Mouse (Mus musculus) liver, embryonic 14.5 days (tissue): ENCODE measurements at regions not wholly inside any gene's neighbourhood (a gene's known extent, or its start where the extent isn't known, plus 50 kb on each side); places are given as distances from the start of the nearest gene placed in this dataset.

Source experiments
- ATAC-seq: fragments of 200-750 bp; cut with Nextera tagmentation; 2 replicates; pipeline ENCODE4 v1.8.0; 2017; ENCODE audit warnings: moderate number of reproducible peaks, mild to moderate bottlenecking, moderate library complexity; ENCODE audit not compliant: insufficient read depth
- DNase-seq, 3 experiments: peaks; one replicate each; pipeline ENCODE4 v3.0.0-alpha.2; 2012 to 2013; ENCODE audit warnings: low read depth in 3 of 3, low spot score in 3 of 3
- H3K27ac ChIP-seq: fragments of 300-500 bp; sonication (generic); 2 replicates; pipeline ENCODE4 v1.5.1; 2014; ENCODE audit warnings: moderate library complexity, mild to moderate bottlenecking, control low read depth, inconsistent platforms
- H3K27me3 ChIP-seq: fragments of 300-500 bp; sonication (generic); 2 replicates; pipeline ENCODE4 v1.6.1; 2014; ENCODE audit warnings: mild to moderate bottlenecking, low read length, moderate library complexity; ENCODE audit not compliant: control insufficient read depth, insufficient read depth
- H3K36me3 ChIP-seq: fragments of 300-500 bp; sonication (generic); replicated peaks from 2 replicates; pipeline ENCODE4 v1.6.1; 2014; ENCODE audit warnings: low read depth; ENCODE audit not compliant: control insufficient read depth, insufficient read depth
- H3K4me1 ChIP-seq, 2 experiments: fragments of 200-500 bp in 1 of 2; fragments of 300-500 bp in 1 of 2; sonication (generic) in 1 of 2; replicated peaks; 2 replicates each; pipeline ENCODE4 v1.6.1; 2012 to 2014; ENCODE audit warnings: antibody characterized with exemption in 1 of 2, inconsistent platforms in 1 of 2, low read length in 1 of 2; ENCODE audit not compliant: control insufficient read depth in 2 of 2, insufficient read depth in 2 of 2
- H3K4me2 ChIP-seq: fragments of 300-500 bp; sonication (generic); 2 replicates; pipeline ENCODE4 v1.6.1; 2014; ENCODE audit warnings: low read depth, mild to moderate bottlenecking, control low read depth, moderate library complexity
- H3K4me3 ChIP-seq, 2 experiments: fragments of 200-500 bp in 1 of 2; fragments of 300-500 bp in 1 of 2; sonication (generic) in 1 of 2; 2 replicates each; pipeline ENCODE4 v1.5.1; 2012 to 2014; ENCODE audit warnings: low read depth in 2 of 2, low read length in 2 of 2, mild to moderate bottlenecking in 2 of 2, control low read depth in 1 of 2, inconsistent platforms in 1 of 2, moderate library complexity in 1 of 2; ENCODE audit not compliant: insufficient read depth in 1 of 2
- H3K9ac ChIP-seq: fragments of 300-500 bp; sonication (generic); replicated peaks from 2 replicates; pipeline ENCODE4 v1.6.1; 2014; ENCODE audit warnings: mild to moderate bottlenecking, control low read depth, moderate library complexity
- H3K9me3 ChIP-seq: fragments of 300-500 bp; sonication (generic); 2 replicates; pipeline ENCODE4 v1.6.1; 2016; ENCODE audit warnings: low read length, mixed read lengths; ENCODE audit not compliant: control insufficient read depth
- CTCF ChIP-seq: IDR thresholded peaks from 2 replicates; pipeline ENCODE4 v1.5.1; 2016; ENCODE audit warnings: antibody characterized with exemption, low read depth, control low read depth
- EP300 ChIP-seq: IDR thresholded peaks from 2 replicates; pipeline ENCODE4 v1.6.1; 2016; ENCODE audit warnings: antibody characterized with exemption, low read depth
- WGBS: fragments of 180-500 bp; shearing (Covaris S2); extraction: QIAGEN DNeasy Blood & Tissue Kit; methylation state at CpG from one replicate; pipeline ENCODE4 v1.1.7; 2014; ENCODE audit not compliant: insufficient replicate concordance; 5-methylcytosine and 5-hydroxymethylcytosine counted together

GRCm38 (mm10) chr13:111935721-111936080 lies 126.9 kb upstream of the Map3k1 start:
- Histone ChIP-seq H3K4me1 (peaks cover 63 to 69% of the 10 kb centered on the region in 2 experiments), H3K27me3 (no peaks in the 10 kb centered on the region), H3K27ac (peak overlapping the region; percentile 60), H3K36me3 (no peaks in the 10 kb centered on the region), H3K4me2 (no peak overlapping the region), H3K9me3 (no peaks in the 10 kb centered on the region), H3K9ac (0 out of 2 replicates have a peak overlapping the region, but pooled peaks have one; percentile 34), H3K4me3 (no peak overlapping the region)
- 14% methylated on average over 1 of the region's 1 CpGs for WGBS
- TF ChIP-seq CTCF: no peak
- TF ChIP-seq EP300: no peak
- DNase-seq (no peak), ATAC-seq (no peak)

- Histone ChIP-seq H3K9ac (peak overlapping the region; percentile 34; the same call in 1 of the 2 replicates), H3K4me2 (peak overlapping the region; percentile 29; the same call in 1 of the 2 replicates), H3K4me1 (peaks cover 67 to 68% of the 10 kb centered on the region in 2 experiments), H3K27ac (peak overlapping the region; percentile 60), H3K9me3 (no peaks in the 10 kb centered on the region), H3K4me3 (no peak overlapping the region), H3K27me3 (no peaks in the 10 kb centered on the region), H3K36me3 (no peaks in the 10 kb centered on the region)
- DNase-seq (peak in 1 of 3 experiments; percentile 44), ATAC-seq (no peak)
- WGBS: 30% methylated on average over 9 of the region's 9 CpGs
- TF ChIP-seq EP300 (no peak), CTCF (no peak)
Measured at GRCm38 (mm10) chr13:111936081-111936857, 127.5 kb upstream of the Map3k1 start.

GRCm38 (mm10) chr13:111936983-111937382 lies 128.2 kb upstream of the Map3k1 start:
- no peak for TF ChIP-seq CTCF
- TF ChIP-seq EP300: no peak
- Histone ChIP-seq H3K27ac (peak overlapping the region; percentile 60), H3K4me3 (no peak overlapping the region), H3K9me3 (no peaks in the 10 kb centered on the region), H3K9ac (peak overlapping the region; percentile 18; the same call in 1 of the 2 replicates), H3K4me1 (peaks cover 67 to 70% of the 10 kb centered on the region in 2 experiments), H3K4me2 (no peak overlapping the region), H3K27me3 (no peaks in the 10 kb centered on the region), H3K36me3 (no peaks in the 10 kb centered on the region)
- 80% methylated on average over 8 of the region's 8 CpGs for WGBS
- no peak for ATAC-seq
- DNase-seq: no peak

GRCm38 (mm10) chr13:111938896-111939422 lies 130.2 kb upstream of the Map3k1 start:
- Histone ChIP-seq H3K27me3 (no peaks in the 10 kb centered on the region), H3K27ac (peak overlapping the region; percentile 96), H3K9me3 (no peaks in the 10 kb centered on the region), H3K4me2 (peak overlapping the region; percentile 64), H3K4me1 (peaks cover 69 to 75% of the 10 kb centered on the region in 2 experiments), H3K4me3 (0 out of 4 replicates have a peak overlapping the region, but pooled peaks of 1 of the 2 experiments have one; percentile 10), H3K36me3 (no peaks in the 10 kb centered on the region), H3K9ac (peak overlapping the region; percentile 42)
- peak; percentile 55 to 69 (median 55) for DNase-seq
- WGBS: 14% methylated on average over 8 of the region's 8 CpGs
- ATAC-seq: peak; percentile 53
- TF ChIP-seq EP300 (peak; percentile 83), CTCF (no peak)

GRCm38 (mm10) chr13:111939534-111940115 lies 130.8 kb upstream of the Map3k1 start:
- peak overlapping the region; percentile 96 for H3K27ac ChIP-seq
- peaks cover 69 to 78% of the 10 kb centered on the region in 2 experiments for H3K4me1 ChIP-seq
- no peak overlapping the region for H3K4me3 ChIP-seq
- no peak for DNase-seq
- ATAC-seq: no peak
- H3K36me3 ChIP-seq: no peaks in the 10 kb centered on the region
- H3K9me3 ChIP-seq: no peaks in the 10 kb centered on the region
- no peak for TF ChIP-seq EP300
- 48% methylated on average over 6 of the region's 6 CpGs for WGBS
- peak overlapping the region; percentile 64 for H3K4me2 ChIP-seq
- H3K27me3 ChIP-seq: no peaks in the 10 kb centered on the region
- H3K9ac ChIP-seq: peak overlapping the region; percentile 42
